Mouse (Mus musculus) forebrain, embryonic 10.5 days (tissue): ENCODE measurements around the gene AC124502.3. TPM values are rescaled to one million over a fixed set of nuclear protein-coding genes. Genes with fewer than 3 reads are reported as not detected.
A peak's percentile ranks its signal among the peaks of the same experiment; 100 is the strongest.

ENCODE experiments used
- DNase-seq: peaks from one replicate; pipeline ENCODE4 v3.0.0-alpha.2; 2017; ENCODE audit warnings: low spot score; ENCODE audit errors: extremely low spot score
- H3K27ac ChIP-seq: fragments of 300-500 bp; sonication (generic); 2 replicates; pipeline ENCODE4 v1.5.1; 2016; ENCODE audit warnings: mild to moderate bottlenecking
- H3K27me3 ChIP-seq: fragments of 300-500 bp; sonication (generic); 2 replicates; pipeline ENCODE4 v1.6.1; 2016; ENCODE audit warnings: mild to moderate bottlenecking; ENCODE audit not compliant: poor library complexity, severe bottlenecking
- H3K36me3 ChIP-seq: fragments of 300-500 bp; sonication (generic); replicated peaks from 2 replicates; pipeline ENCODE4 v1.6.1; 2016; ENCODE audit warnings: mild to moderate bottlenecking, moderate library complexity
- H3K4me1 ChIP-seq: fragments of 300-500 bp; sonication (generic); 2 replicates; pipeline ENCODE4 v1.6.1; 2016
- H3K4me3 ChIP-seq: fragments of 300-500 bp; sonication (generic); 2 replicates; pipeline ENCODE4 v1.5.1; 2016; ENCODE audit warnings: mild to moderate bottlenecking, moderate library complexity
- H3K9me3 ChIP-seq: fragments of 300-500 bp; sonication (generic); 2 replicates; pipeline ENCODE4 v1.6.1; 2016; ENCODE audit warnings: mild to moderate bottlenecking, moderate library complexity
- WGBS: fragments of 180-500 bp; shearing (Covaris S2); methylation state at CpG from one replicate; pipeline ENCODE4 v1.1.7; 2016; 5-methylcytosine and 5-hydroxymethylcytosine counted together
- polyA plus RNA-seq: library from polyadenylated mRNA; unstranded; fragments of >200 nt; fragmentation: Nextera tagmentation; extraction: Ambion mirVana; gene quantifications from 2 replicates; pipeline ENCODE4 v1.2.1, GENCODE M21; 2016

Gene AC124502.3
- polyA plus RNA-seq, 1 experiment from 2014 or later, result 3.6 TPM

GRCm38 (mm10) chr19:5053909-5054308 lies 15.2 kb downstream of the AC124502.3 start:
- H3K4me3 ChIP-seq, result peak overlapping the region; percentile 14; the same call in 1 of the 2 replicates
- peak; percentile 75 for DNase-seq
- peaks cover 57% of the 10 kb centered on the region for H3K27me3 ChIP-seq
- H3K27ac ChIP-seq, result no peak overlapping the region
- H3K36me3 ChIP-seq, result peaks cover 10% of the 10 kb centered on the region
- no peaks in the 10 kb centered on the region for H3K9me3 ChIP-seq
- 21% methylated on average over 9 of the region's 9 CpGs for WGBS
- peaks cover 65% of the 10 kb centered on the region for H3K4me1 ChIP-seq

DNA sequence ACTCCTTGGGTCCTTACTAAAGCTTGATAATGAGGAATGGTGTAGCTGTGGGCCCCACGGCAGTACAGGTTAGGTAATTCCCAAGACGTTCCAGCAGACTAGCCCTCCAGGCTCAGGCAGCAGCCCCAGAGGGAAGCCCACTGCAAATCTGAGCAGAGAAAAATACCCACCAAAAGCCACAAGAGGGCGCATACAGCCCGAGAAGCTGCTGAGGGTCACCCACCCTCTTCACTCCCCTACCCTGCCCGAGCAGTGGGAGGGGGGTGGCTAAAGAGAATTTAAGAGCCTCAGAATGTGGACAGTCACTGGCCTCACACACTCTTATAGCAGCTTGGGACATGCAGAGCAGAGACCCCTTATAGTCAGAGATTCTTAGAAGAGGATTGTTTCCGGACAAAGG lies 17.6 kb downstream of the AC124502.3 start:
- peak; percentile 68 for DNase-seq
- 15% methylated on average over 6 of the region's 6 CpGs for WGBS
- Histone ChIP-seq H3K4me1 (peaks cover 67% of the 10 kb centered on the region), H3K36me3 (no peaks in the 10 kb centered on the region; the same call in none of the 2 replicates), H3K4me3 (0 out of 2 replicates have a peak overlapping the region, but pooled peaks have one; percentile 16), H3K9me3 (no peaks in the 10 kb centered on the region), H3K27ac (peak overlapping the region; percentile 63; the same call in 1 of the 2 replicates), H3K27me3 (peaks cover 43% of the 10 kb centered on the region)

DNA sequence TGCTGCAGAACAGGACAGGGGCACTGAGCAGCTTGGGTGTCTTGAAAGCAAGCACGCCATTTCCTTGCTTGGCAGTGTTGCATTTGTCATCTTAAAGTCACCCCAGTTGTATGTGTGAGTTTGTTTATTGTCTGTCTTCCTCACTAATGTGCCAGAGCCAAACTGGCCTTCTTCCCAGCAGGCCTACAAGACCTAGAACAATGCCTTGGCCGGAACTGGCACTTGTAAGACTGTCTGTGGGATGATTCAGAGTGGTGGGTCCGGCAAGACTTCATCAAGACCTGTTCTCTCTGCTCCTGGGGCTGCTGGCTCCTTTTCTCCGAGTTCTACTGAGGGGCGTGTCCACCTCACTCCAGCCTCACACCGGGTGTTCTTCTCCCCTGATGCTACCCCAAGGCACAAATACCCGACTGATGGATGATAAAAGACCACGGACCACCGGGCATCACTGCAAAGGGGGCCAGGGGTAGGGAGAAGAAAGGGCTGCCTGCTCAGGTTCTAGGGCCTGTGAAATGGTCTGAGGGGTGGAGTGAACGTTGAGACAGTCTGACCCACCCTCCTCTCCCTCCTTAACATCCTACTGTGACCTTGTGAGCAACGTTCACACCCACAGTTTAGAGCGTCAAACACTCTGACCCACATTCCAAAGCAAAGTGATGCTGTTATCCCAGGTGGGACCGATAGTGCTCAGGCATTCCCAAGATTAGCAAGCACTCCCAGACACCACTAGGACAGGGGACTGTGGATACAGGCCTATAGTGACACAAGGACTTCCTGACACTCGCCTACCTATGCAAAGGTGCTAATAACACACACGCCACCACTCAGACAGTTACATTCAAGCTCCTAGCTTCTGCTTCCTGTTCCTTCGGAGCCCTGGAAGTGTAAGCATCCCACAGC lies 19.4 kb downstream of the AC124502.3 start:
- peak overlapping the region; percentile 65 for H3K27ac ChIP-seq
- no peaks in the 10 kb centered on the region for H3K9me3 ChIP-seq
- H3K36me3 ChIP-seq, result no peaks in the 10 kb centered on the region
- H3K4me1 ChIP-seq, result peaks cover 67% of the 10 kb centered on the region
- 21% methylated on average over 16 of the region's 16 CpGs for WGBS
- no peak for DNase-seq
- peaks cover 24% of the 10 kb centered on the region for H3K27me3 ChIP-seq
- H3K4me3 ChIP-seq, result no peak overlapping the region

DNA sequence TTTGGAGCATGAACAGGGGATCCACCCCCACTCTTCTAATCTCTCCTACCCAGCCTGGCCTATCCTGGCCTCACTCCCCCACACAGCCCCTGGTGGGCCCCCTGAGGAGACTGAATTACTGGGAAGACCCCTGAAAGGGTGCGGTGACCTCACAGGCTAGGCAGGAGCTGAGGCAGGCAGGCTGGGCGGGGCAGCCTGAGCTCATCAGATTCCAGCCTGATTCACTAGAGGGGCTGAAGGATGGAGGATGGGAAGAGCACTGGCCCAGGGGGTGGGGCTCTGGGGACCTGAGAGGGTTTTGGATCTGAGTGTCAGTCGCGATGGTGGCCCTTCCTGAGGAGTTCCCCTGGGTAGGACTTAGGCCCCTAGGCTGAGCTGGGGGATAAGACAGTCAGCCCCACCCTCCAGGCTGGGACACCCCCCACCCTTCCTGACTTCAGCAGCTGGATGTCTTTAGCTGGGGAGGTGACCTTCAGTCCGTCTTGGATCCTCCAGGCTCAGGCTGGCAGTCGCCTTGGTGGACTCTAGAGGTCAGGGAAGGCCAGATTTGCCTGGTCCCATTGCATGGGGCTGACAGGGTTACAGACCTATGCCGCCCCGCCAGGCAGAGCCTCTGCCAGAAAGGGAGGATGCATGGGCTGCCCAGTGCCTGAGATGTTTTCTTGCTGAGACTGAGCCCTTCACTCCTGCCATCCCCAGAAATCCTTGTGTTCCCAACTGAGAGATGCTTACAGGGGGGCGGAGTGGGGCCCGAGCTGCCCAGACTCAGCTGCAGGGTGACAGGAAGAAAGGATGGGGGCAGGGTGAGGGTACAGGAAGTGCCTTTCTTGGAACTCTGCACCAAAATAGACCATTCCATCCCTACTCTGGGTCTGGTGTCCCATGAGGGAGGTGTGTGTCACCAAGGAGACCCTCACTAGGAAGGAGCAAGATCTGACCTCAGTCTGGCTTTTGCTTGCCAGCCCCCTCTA lies 20.4 kb downstream of the AC124502.3 start:
- peaks cover 15% of the 10 kb centered on the region for H3K27me3 ChIP-seq
- no peaks in the 10 kb centered on the region for H3K36me3 ChIP-seq
- WGBS, result 13% methylated on average over 10 of the region's 10 CpGs
- H3K4me3 ChIP-seq, result peak overlapping the region; percentile 20; the same call in 1 of the 2 replicates
- no peak for DNase-seq
- peaks cover 63% of the 10 kb centered on the region for H3K4me1 ChIP-seq
- H3K9me3 ChIP-seq, result no peaks in the 10 kb centered on the region
- H3K27ac ChIP-seq, result peak overlapping the region; percentile 65

- WGBS, result 42% methylated on average over 5 of the region's 5 CpGs
- Histone ChIP-seq H3K27me3 (peaks cover 19% of the 10 kb centered on the region), H3K27ac (peak overlapping the region; percentile 65), H3K4me3 (no peak overlapping the region), H3K9me3 (no peaks in the 10 kb centered on the region), H3K36me3 (no peaks in the 10 kb centered on the region), H3K4me1 (peaks cover 71% of the 10 kb centered on the region)
- no peak for DNase-seq
Measured at GRCm38 (mm10) chr19:5060365-5061330, 22.0 kb downstream of the AC124502.3 start.

GRCm38 (mm10) chr19:5062041-5062440 lies 23.4 kb downstream of the AC124502.3 start:
- Histone ChIP-seq H3K27ac (no peak overlapping the region), H3K4me3 (no peak overlapping the region), H3K4me1 (peaks cover 65% of the 10 kb centered on the region), H3K27me3 (peaks cover 32% of the 10 kb centered on the region), H3K9me3 (no peaks in the 10 kb centered on the region), H3K36me3 (no peaks in the 10 kb centered on the region)
- no peak for DNase-seq
- WGBS, result 86% methylated on average over 5 of the region's 5 CpGs

DNA sequence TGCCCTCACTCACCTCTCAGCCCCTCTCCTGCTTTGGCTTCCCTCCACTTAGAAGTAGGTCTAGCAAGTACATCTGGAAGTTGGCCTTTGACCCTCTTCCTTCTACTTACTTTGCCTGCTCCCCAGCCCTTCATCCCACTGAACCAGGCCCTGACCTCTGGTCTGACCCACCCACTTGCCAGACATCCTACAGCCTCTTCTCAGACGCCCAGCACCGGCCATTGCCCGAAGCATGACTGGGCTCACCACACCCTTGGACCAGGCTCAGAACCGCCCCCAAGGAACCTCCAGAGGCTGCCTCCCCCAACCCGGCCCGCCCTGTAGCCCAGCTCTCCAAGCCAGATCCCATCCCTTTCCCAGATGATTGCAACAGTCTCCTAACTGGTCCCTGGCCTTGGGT lies 23.8 kb downstream of the AC124502.3 start:
- peaks cover 36% of the 10 kb centered on the region for H3K27me3 ChIP-seq
- H3K4me3 ChIP-seq, result no peak overlapping the region
- DNase-seq, result no peak
- H3K4me1 ChIP-seq, result peaks cover 67% of the 10 kb centered on the region
- 76% methylated on average over 6 of the region's 6 CpGs for WGBS
- no peaks in the 10 kb centered on the region for H3K9me3 ChIP-seq
- H3K36me3 ChIP-seq, result no peaks in the 10 kb centered on the region
- H3K27ac ChIP-seq, result peak overlapping the region; percentile 62; the same call in 1 of the 2 replicates

GRCm38 (mm10) chr19:5065104-5065503 lies 26.4 kb downstream of the AC124502.3 start:
- no peak for DNase-seq
- Histone ChIP-seq H3K4me1 (peaks cover 69% of the 10 kb centered on the region), H3K9me3 (no peaks in the 10 kb centered on the region), H3K36me3 (no peaks in the 10 kb centered on the region), H3K27ac (peak overlapping the region; percentile 20; the same call in 1 of the 2 replicates), H3K27me3 (peaks cover 52% of the 10 kb centered on the region), H3K4me3 (no peak overlapping the region)
- WGBS, result 74% methylated on average over 7 of the region's 7 CpGs

DNA sequence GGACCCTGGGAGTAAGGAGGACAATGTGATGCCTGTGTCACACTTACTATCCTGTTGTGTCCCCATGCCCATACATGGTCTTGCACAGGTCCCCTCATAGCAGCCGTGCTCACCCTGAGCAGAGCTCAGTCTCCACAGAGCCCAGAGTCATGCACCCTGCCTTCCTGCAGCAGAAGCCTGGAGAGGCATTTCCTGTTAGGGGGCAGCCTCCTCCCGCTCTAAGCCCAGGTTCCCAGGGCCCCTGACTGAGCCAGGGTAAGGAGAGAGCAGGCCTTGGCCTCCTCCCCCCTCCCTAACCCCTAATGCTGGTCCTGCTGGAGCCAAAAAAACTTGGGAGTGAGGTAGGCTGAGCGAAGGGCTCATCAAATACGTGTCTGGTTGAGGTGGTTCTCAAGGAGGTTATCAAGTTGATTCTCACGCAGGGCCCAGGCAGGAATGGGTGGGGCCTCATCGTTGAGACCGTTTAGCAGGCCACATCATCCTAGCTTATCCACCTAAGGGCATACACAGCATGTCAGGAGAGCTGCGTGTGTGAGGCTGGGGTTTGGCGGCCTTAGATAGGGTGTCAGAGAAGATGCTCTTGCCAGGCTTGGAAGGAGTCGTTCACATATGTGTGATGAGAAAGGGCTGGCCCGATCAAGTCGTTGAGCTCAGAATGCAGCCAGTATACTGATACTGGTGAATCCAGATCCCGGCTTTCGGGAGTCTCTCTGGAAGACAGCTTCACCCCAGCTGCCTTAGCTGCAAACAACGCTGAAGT lies 28.5 kb downstream of the AC124502.3 start:
- H3K36me3 ChIP-seq, result no peaks in the 10 kb centered on the region
- H3K4me3 ChIP-seq, result peak overlapping the region; percentile 61
- no peaks in the 10 kb centered on the region for H3K9me3 ChIP-seq
- WGBS, result 8% methylated on average over 15 of the region's 15 CpGs
- H3K27ac ChIP-seq, result peak overlapping the region; percentile 92
- no peak for DNase-seq
- peaks cover 72% of the 10 kb centered on the region for H3K4me1 ChIP-seq
- H3K27me3 ChIP-seq, result peaks cover 71% of the 10 kb centered on the region

DNA sequence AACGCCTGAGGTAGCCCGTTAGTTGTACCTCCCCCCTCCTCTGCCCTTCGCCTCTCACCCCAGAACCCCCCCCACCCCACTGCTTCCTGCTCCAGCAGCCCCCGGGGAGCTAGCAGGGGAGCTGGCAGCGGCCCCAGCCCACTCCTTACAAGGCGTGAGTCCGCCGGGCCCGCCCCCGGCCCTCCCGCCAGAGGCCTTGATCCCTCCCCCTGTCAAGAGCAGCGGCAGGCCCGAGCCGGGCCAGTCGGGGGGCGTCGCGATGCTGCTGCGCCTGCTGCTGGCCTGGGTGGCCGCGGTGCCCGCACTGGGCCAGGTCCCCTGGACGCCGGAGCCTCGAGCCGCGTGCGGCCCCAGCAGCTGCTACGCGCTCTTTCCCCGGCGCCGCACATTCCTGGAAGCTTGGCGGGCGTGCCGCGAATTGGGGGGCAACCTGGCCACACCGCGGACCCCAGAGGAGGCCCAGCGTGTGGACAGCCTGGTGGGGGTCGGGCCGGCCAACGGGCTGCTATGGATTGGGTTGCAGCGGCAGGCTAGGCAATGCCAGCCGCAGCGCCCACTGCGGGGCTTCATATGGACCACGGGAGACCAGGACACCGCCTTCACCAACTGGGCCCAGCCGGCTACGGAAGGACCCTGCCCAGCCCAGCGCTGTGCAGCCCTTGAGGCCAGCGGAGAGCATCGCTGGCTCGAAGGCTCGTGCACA lies 29.3 kb downstream of the AC124502.3 start, which contains the start of gene Cd248:
Gene Cd248, plus strand, starts transcription at position 212 of the 703 bp plus-strand sequence.
- Histone ChIP-seq H3K27me3 (peaks cover 71% of the 10 kb centered on the region), H3K27ac (peak within 1 kb of the TSS; percentile 92), H3K4me3 (peak within 1 kb of the TSS; percentile 61), H3K36me3 (no peaks in the 10 kb centered on the region), H3K9me3 (no peaks in the 10 kb centered on the region), H3K4me1 (peaks cover 72% of the 10 kb centered on the region)
- 2% methylated on average over 56 of the region's 56 CpGs for WGBS
- peak; percentile 59 for DNase-seq
